Mouse (Mus musculus) embryonic facial prominence, embryonic 15.5 days (tissue): ENCODE measurements around the gene Tlr8. TPM values are rescaled to one million over a fixed set of nuclear protein-coding genes. Genes with fewer than 3 reads are reported as not detected.
"Not testable (repeated sequence)": the region's sequence is repeated elsewhere in the genome, so short reads cannot be mapped to it uniquely, and the experiment has no call there.

Experiments used
- ATAC-seq: fragments of 200-750 bp; cut with Nextera tagmentation; 2 replicates; pipeline ENCODE4 v1.8.0; 2017; ENCODE audit warnings: low read depth, moderate TSS enrichment; ENCODE audit not compliant: insufficient number of reproducible peaks, low FRiP score, low TSS enrichment
- H3K27ac ChIP-seq: fragments of 300-500 bp; sonication (generic); replicated peaks from 2 replicates; pipeline ENCODE4 v1.5.1; 2015; ENCODE audit warnings: mild to moderate bottlenecking, inconsistent platforms
- H3K27me3 ChIP-seq: fragments of 300-500 bp; sonication (generic); 2 replicates; pipeline ENCODE4 v1.6.1; 2015; ENCODE audit warnings: inconsistent platforms
- H3K36me3 ChIP-seq: fragments of 300-500 bp; sonication (generic); 2 replicates; pipeline ENCODE4 v1.6.1; 2015; ENCODE audit warnings: mild to moderate bottlenecking, inconsistent platforms
- H3K4me1 ChIP-seq: fragments of 300-500 bp; sonication (generic); 2 replicates; pipeline ENCODE4 v1.6.1; 2015; ENCODE audit warnings: inconsistent platforms
- H3K4me2 ChIP-seq: fragments of 300-500 bp; sonication (generic); replicated peaks from 2 replicates; pipeline ENCODE4 v1.6.1; 2015; ENCODE audit warnings: mild to moderate bottlenecking, inconsistent platforms
- H3K4me3 ChIP-seq: fragments of 300-500 bp; sonication (generic); replicated peaks from 2 replicates; pipeline ENCODE4 v1.5.1; 2015; ENCODE audit warnings: mild to moderate bottlenecking, inconsistent platforms
- H3K9ac ChIP-seq: fragments of 300-500 bp; sonication (generic); 2 replicates; pipeline ENCODE4 v1.6.1; 2015; ENCODE audit warnings: inconsistent platforms
- H3K9me3 ChIP-seq: fragments of 300-500 bp; sonication (generic); replicated peaks from 2 replicates; pipeline ENCODE4 v1.6.1; 2016; ENCODE audit warnings: inconsistent platforms
- WGBS: fragments of 180-500 bp; shearing (Covaris S2); methylation state at CpG from one replicate; pipeline ENCODE4 v1.1.7; 2015; 5-methylcytosine and 5-hydroxymethylcytosine counted together
- polyA plus RNA-seq: library from polyadenylated mRNA; unstranded; fragments of >200 nt; fragmentation: Nextera tagmentation; extraction: Ambion mirVana; gene quantifications from 2 replicates; pipeline ENCODE4 v1.2.1, GENCODE M21; 2015

The Tlr8 gene
- 0.44 and 0.72 TPM in 2 replicates for polyA plus RNA-seq

DNA sequence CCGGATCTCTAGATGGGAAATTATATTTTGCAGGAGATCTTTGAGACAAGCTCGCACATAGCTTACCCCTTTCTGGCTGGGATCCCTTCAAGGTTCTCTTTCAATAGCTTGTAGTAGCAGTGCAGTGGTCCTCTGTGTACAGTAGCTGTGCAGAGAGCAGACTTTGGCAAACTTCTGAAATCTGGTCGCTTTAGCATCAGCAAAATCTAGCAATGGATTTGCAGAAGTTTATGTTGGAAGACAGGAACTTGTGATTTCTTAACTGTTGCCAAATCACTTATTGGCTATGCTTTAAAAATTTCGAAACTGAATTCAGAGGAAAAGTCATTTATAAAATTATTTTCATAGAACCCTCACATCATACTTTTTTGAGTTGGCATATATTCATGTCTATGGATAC lies at the start of gene Tlr8:
Gene Tlr8, minus strand, starts transcription at position 244 of the 400 bp plus-strand sequence.
- H3K27ac ChIP-seq, result no peak within 1 kb of the TSS
- H3K36me3 ChIP-seq, result no peaks in the 10 kb centered on the region
- H3K9me3 ChIP-seq, result no peaks in the 10 kb centered on the region
- WGBS, result 79% methylated on average over 4 of the region's 4 CpGs
- H3K4me1 ChIP-seq, result no peaks in the 10 kb centered on the region
- no peak within 1 kb of the TSS for H3K4me3 ChIP-seq
- ATAC-seq, result no peak
- no peak within 1 kb of the TSS for H3K9ac ChIP-seq
- no peaks in the 10 kb centered on the region for H3K27me3 ChIP-seq
- H3K4me2 ChIP-seq, result no peak within 1 kb of the TSS

DNA sequence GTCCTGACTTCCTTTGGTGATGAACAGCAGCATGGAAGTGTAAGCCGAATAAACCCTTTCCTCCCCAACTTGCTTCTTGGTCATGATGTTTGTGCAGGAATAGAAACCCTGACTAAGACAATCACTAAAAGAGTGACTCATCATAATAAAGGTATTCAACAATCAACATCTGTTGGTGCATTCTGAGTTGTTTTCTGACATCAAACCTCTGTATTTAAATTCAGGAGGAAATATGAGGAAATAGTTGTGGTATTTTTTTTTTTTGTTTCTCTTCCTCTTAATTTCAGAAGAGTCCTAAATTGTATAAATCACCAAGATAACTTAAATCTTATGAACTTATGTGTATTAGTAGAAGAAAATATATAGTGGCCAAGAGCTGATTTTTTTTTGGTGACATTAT lies 37.9 kb upstream of the Tlr8 start:
- not testable (repeated sequence) for H3K27ac ChIP-seq, H3K4me2 ChIP-seq, H3K4me3 ChIP-seq, H3K36me3 ChIP-seq, ATAC-seq, H3K9me3 ChIP-seq, H3K9ac ChIP-seq, H3K27me3 ChIP-seq, H3K4me1 ChIP-seq
- 100% methylated on average over 1 of the region's 1 CpGs for WGBS

DNA sequence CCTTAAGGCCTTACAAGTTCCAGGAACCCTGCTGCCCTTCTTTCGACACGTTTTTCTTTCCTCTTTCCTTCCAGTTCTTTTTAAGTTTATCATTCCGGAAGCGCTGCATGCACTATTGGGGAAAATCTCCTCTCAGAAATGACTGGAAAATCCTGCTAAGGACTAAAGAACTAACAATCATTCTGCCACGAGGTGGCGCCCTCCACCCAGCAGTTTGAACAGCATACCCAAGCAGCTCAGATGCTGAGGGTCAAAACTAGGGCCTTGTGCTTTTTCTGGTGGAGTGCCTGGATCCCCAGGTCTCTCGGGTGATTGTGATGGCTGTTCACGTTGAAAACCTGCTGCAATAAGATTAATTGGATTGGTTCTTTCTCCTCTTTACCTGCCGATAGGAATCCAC lies 12.8 kb upstream of the Tlr8 start:
- no peaks in the 10 kb centered on the region for H3K4me1 ChIP-seq
- no peak overlapping the region for H3K27ac ChIP-seq
- no peak for ATAC-seq
- H3K9ac ChIP-seq, result no peak overlapping the region
- peak overlapping the region; percentile 28 for H3K4me3 ChIP-seq
- WGBS, result 22% methylated on average over 9 of the region's 9 CpGs
- H3K9me3 ChIP-seq, result no peaks in the 10 kb centered on the region
- no peaks in the 10 kb centered on the region for H3K36me3 ChIP-seq
- H3K27me3 ChIP-seq, result no peaks in the 10 kb centered on the region
- peak overlapping the region; percentile 38 for H3K4me2 ChIP-seq

DNA sequence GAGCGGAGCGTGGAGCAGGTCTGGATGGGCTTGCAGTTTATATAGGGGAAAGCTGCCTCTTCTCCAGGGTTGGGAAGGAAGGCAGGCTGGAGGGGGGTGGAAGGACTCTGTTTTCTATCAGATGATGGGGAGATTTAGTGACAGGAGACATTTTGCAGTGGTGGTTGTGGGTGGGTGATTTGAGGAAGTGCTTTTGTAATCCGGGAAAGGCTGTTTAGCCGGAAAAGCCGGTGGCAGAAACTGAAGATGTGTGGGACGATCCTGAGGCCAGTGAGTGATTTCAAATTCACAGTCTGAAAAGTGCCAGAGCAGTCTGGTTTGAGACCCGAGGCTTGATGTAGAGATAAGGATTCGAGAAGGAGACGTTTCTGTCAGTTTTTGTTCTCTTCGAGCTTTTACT lies 12.4 kb upstream of the Tlr8 start:
- Histone ChIP-seq H3K4me1 (no peaks in the 10 kb centered on the region), H3K9me3 (no peaks in the 10 kb centered on the region), H3K4me3 (peak overlapping the region; percentile 28), H3K9ac (no peak overlapping the region), H3K4me2 (peak overlapping the region; percentile 38), H3K27ac (no peak overlapping the region), H3K27me3 (no peaks in the 10 kb centered on the region), H3K36me3 (no peaks in the 10 kb centered on the region)
- WGBS, result 45% methylated on average over 10 of the region's 10 CpGs
- no peak for ATAC-seq

DNA sequence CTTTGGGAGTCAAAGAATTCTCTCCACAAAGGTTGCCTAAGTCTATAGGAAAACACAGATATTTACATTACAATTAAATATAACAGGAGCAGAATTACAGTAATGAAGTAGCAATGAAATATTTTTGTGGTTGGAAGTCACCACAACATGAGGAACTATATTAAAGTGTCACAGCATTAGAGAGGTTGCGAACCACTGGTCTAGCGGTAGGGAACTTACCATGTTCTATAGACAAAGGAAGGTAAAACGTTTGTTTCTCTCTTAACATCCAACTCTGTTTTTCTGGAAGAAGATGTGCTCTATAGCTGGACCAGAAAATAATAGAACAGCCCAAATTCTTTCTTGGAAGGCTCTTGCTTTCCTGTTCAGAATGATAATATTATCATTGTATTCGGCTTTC lies 599 bp downstream of the Tlr8 start:
- no peak for ATAC-seq
- WGBS, result 79% methylated on average over 4 of the region's 4 CpGs

DNA sequence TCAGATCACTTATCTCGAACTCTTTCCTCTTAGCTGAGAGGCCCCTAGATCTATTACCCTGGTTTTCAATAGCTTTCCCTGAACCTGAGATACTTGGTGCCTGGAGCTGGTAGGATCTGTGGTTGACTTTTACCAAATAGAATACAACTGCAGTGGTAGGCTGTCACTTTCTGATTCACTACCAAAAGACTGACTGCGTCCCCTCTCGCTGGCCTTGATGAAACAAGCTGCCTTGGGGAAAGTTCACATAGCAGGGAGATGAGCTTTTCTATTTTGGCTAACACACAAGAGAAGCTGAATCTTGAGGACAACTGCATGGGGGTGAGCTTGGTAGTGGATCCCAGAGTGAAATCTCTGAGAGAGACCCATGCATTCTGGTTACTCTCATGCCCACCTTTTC lies 22.4 kb downstream of the Tlr8 start:
- Histone ChIP-seq H3K4me1 (no peaks in the 10 kb centered on the region), H3K9ac (no peak overlapping the region), H3K4me3 (no peak overlapping the region), H3K4me2 (no peak overlapping the region), H3K36me3 (no peaks in the 10 kb centered on the region), H3K9me3 (no peaks in the 10 kb centered on the region), H3K27ac (no peak overlapping the region), H3K27me3 (peaks cover 4% of the 10 kb centered on the region; the same call in 1 of the 2 replicates)
- no peak for ATAC-seq
- 89% methylated on average over 3 of the region's 3 CpGs for WGBS

More for the DNA sequence above, 599 bp downstream of the Tlr8 start:
- Histone ChIP-seq H3K4me2 (no peak overlapping the region), H3K36me3 (no peaks in the 10 kb centered on the region), H3K4me1 (no peaks in the 10 kb centered on the region), H3K4me3 (no peak overlapping the region), H3K9me3 (no peaks in the 10 kb centered on the region), H3K9ac (no peak overlapping the region), H3K27ac (no peak overlapping the region), H3K27me3 (no peaks in the 10 kb centered on the region)

DNA sequence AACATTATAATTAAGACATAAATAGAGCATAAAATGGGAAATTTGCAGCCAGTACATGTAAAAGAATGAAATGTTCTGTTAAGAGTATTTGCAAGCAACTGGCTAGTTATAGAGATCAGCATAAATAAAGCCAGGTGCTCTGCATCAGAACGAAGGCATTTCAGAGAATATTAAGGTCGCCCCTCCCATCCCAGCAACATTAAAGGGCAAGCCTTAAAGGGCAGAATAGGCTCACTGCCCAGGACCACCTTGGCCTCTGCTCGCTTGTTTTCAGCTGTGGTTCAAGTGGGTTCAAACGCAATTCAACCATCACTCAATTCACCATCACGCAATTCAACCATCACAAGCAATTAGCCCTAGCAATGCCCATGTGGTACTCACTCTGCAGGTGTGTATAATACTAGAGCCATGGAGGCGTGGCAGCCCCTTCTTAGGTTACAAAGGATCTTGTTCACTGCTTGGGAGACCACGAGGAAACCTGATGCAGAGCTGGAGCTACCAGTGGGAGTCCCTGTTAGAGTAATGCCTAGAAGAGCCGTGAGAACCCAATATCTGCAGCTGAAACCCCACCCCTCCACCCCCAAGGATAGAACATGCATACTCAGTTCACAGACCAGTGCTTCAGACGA lies 24.7 kb downstream of the Tlr8 start:
- Histone ChIP-seq H3K9me3 (no peaks in the 10 kb centered on the region), H3K4me2 (no peak overlapping the region), H3K27me3 (peaks cover 5% of the 10 kb centered on the region; the same call in 1 of the 2 replicates), H3K9ac (no peak overlapping the region), H3K4me3 (no peak overlapping the region), H3K36me3 (no peaks in the 10 kb centered on the region), H3K27ac (no peak overlapping the region), H3K4me1 (no peaks in the 10 kb centered on the region)
- ATAC-seq, result peak; percentile 75
- WGBS, result 40% methylated on average over 9 of the region's 9 CpGs

DNA sequence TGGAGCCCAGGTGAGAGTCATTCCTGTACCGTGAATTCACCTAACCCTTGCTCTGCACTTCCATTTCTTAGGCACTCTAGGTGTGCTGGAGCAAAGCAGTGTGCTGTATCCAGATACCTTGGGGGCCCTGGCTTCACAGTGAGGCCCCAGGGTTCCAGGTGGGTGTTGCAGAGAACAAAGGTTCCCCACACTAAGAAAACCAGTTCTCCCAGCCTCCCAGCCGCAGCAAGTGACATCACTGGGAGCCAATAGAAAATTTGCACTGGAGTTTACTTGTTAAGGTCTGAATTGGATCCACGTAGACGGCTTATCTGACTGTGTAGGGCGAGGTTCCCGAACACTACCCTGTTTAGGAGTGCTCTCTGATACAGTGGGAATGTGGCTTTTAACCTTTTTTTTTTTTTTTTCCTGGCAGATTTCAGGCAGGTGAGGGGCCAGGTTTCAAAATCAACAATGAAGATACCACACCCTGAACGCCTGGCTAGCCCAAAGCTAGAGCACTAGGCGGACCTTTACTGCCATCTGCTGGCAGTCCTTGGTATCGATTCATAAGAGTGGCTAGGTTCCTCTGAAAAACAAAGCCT lies 30.9 kb downstream of the Tlr8 start:
- 28% methylated on average over 9 of the region's 9 CpGs for WGBS
- H3K9ac ChIP-seq, result no peak overlapping the region
- no peak overlapping the region for H3K4me2 ChIP-seq
- H3K9me3 ChIP-seq, result no peaks in the 10 kb centered on the region
- peak; percentile 84 for ATAC-seq
- no peaks in the 10 kb centered on the region for H3K4me1 ChIP-seq
- peak overlapping the region; percentile 39; the same call in 1 of the 2 replicates for H3K27ac ChIP-seq
- no peaks in the 10 kb centered on the region for H3K36me3 ChIP-seq
- 0 out of 2 replicates have a peak, but pooled peaks cover 5% of the 10 kb centered on the region for H3K27me3 ChIP-seq
- no peak overlapping the region for H3K4me3 ChIP-seq

DNA sequence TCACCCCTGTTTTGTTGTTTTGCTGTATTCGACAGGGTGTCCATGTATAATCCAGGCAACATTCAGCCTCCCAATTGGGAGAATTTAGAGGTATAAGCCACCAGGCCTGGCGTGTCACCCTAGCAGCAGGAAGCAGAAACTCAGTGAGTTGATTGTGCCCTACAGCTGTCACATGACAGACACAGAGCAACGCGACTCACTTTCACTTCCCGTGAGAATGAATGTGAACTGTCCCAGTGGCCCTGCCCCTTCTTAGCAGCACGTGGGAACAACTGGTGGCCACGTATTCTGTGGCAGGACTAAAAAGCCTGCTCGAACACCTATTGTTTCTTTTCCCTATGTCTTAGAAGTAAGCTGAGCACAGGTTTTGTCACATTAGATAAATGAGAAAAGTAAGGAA lies 33.0 kb downstream of the Tlr8 start:
- H3K4me2 ChIP-seq, result no peak overlapping the region
- 46% methylated on average over 8 of the region's 8 CpGs for WGBS
- no peak overlapping the region for H3K9ac ChIP-seq
- H3K4me1 ChIP-seq, result no peaks in the 10 kb centered on the region
- H3K36me3 ChIP-seq, result no peaks in the 10 kb centered on the region
- H3K27me3 ChIP-seq, result 0 out of 2 replicates have a peak, but pooled peaks cover 5% of the 10 kb centered on the region
- H3K27ac ChIP-seq, result no peak overlapping the region; the same call in 1 of the 2 replicates
- H3K9me3 ChIP-seq, result no peaks in the 10 kb centered on the region
- H3K4me3 ChIP-seq, result no peak overlapping the region
- ATAC-seq, result no peak

DNA sequence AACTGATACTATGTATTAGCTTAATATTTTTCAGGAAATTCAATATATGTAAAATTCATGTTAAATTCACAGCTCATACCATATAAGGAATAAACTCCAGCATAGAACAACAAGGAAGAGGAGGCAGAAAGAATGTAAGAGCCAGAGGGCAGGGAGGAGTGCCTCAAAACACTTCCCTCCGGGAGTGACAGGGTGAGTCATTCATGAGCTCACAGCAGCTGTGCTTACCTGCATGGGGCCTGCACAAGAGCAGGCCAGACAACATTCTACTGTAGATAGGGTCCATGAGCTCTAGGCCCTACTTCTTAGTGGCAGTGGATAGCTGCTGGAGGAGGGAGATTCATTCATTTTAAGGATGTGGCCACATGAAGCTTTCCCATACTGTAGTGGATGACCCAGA lies 34.3 kb downstream of the Tlr8 start:
- no peaks in the 10 kb centered on the region for H3K36me3 ChIP-seq
- no peak overlapping the region for H3K9ac ChIP-seq
- 35% methylated on average over 1 of the region's 1 CpGs for WGBS

DNA sequence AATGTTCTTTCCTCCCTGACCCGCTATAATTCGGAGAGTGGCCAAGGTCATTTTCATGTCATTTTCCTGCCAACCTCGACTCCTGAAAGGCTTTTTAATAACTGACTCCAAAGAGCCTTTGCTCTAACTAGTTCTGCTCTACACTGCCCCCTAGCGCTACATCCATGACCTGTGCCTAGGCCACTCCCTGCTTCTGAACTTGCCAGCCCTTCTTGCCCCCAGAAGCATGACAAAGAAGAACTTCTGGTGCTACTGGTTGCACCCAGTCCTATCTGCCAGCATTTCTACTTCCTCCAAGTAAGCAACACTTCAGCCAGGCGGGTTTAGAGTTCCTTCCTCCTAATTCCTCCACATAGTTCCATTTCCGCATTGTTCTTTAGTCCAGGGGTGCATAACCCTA lies 34.9 kb downstream of the Tlr8 start:
- WGBS, result 39% methylated on average over 6 of the region's 6 CpGs
- Histone ChIP-seq H3K36me3 (no peaks in the 10 kb centered on the region), H3K27ac (no peak overlapping the region), H3K4me2 (no peak overlapping the region), H3K4me1 (no peaks in the 10 kb centered on the region), H3K9me3 (no peaks in the 10 kb centered on the region), H3K4me3 (no peak overlapping the region), H3K27me3 (0 out of 2 replicates have a peak, but pooled peaks cover 1% of the 10 kb centered on the region), H3K9ac (no peak overlapping the region)
- no peak for ATAC-seq

More for the DNA sequence above, 34.3 kb downstream of the Tlr8 start:
- Histone ChIP-seq H3K4me1 (no peaks in the 10 kb centered on the region), H3K4me2 (no peak overlapping the region), H3K4me3 (no peak overlapping the region), H3K9me3 (no peaks in the 10 kb centered on the region), H3K27me3 (0 out of 2 replicates have a peak, but pooled peaks cover 5% of the 10 kb centered on the region), H3K27ac (no peak overlapping the region)
- ATAC-seq, result no peak

DNA sequence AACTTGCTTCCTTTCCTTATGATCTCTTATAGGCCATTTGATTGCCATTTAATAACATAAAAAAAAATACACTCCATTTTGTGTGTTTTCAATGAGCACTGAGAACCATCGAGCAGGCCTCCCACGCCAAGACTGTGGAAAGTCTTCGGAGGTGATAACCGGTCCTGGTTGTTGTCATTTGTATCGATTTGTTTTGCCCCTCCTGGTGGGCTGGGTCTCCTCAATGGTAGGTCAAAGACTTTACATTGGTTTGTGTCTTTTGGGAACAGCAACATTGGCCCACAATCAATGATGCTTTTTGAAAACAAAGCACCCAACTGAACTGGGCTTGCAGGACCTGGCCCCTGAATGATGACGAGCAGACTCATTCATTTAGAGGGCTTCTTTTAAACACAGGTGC lies 36.4 kb downstream of the Tlr8 start:
- Histone ChIP-seq H3K4me1 (no peaks in the 10 kb centered on the region), H3K9ac (no peak overlapping the region), H3K4me3 (no peak overlapping the region), H3K9me3 (no peaks in the 10 kb centered on the region), H3K36me3 (no peaks in the 10 kb centered on the region), H3K27me3 (no peaks in the 10 kb centered on the region), H3K27ac (no peak overlapping the region), H3K4me2 (no peak overlapping the region)
- WGBS, result 90% methylated on average over 6 of the region's 6 CpGs
- ATAC-seq, result no peak
